Mouse (Mus musculus): ENCODE results near the gene Slc6a5. TPM values are rescaled to one million over a fixed set of nuclear protein-coding genes. Genes with fewer than 3 reads are reported as not detected.

Slc6a5 gene
- polyA plus RNA-seq, 1 experiment from 2014 or later, result not detected

DNA sequence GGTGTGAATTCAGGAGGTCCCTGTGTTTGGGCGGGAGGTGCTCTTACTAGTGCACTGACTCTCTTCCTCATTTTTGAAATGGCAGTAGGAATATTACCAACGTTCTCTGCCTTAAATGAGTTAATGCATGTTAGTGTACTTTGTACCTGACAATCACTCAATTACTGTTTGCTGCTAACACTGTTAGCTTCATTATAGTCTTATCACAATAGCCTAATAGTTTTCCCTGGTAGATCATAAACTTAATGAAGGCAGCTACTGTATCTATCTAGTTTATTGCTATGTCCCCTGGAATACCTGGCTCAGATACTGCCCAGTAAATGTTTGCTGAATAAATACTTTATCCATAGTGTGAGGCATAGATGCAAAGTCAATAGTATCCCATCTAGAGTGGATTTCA lies 15.2 kb upstream of the Slc6a5 start:
- Histone ChIP-seq H3K4me3 (no peak overlapping the region), H3K9ac (no peak overlapping the region), H3K27ac (replicated peaks) (no peak overlapping the region), H3K9me3 (no peaks in the 10 kb centered on the region), H3K4me1 (no peaks in the 10 kb centered on the region), H3K27me3 (replicated peaks) (peaks cover 9% of the 10 kb centered on the region; the same call in 1 of the 2 replicates), H3K36me3 (no peaks in the 10 kb centered on the region), H3K4me2 (no peak overlapping the region)
- no peak for ATAC-seq (ENCODE audit: extremely low read depth, insufficient number of reproducible peaks, low FRiP score, low TSS enrichment)
- WGBS, result 74% methylated on average over 2 of the region's 2 CpGs

- Histone ChIP-seq H3K4me2 (no peak overlapping the region), H3K27ac (replicated peaks) (no peak overlapping the region), H3K4me1 (no peaks in the 10 kb centered on the region), H3K27me3 (replicated peaks) (peaks cover 14% of the 10 kb centered on the region), H3K36me3 (no peaks in the 10 kb centered on the region), H3K9me3 (no peaks in the 10 kb centered on the region), H3K9ac (no peak overlapping the region), H3K4me3 (no peak overlapping the region)
- 68% methylated on average over 6 of the region's 6 CpGs for WGBS
- no peak for ATAC-seq (ENCODE audit: extremely low read depth, insufficient number of reproducible peaks, low FRiP score, low TSS enrichment)
These were observed 14.7 kb upstream of the Slc6a5 start for GRCm38 (mm10) chr7:49895296-49895695.

GRCm38 (mm10) chr7:49902003-49902552 lies 7.9 kb upstream of the Slc6a5 start:
- no peaks in the 10 kb centered on the region for H3K9me3 ChIP-seq
- no peak overlapping the region for H3K9ac ChIP-seq
- no peak overlapping the region for H3K4me3 ChIP-seq
- H3K4me1 ChIP-seq, result no peaks in the 10 kb centered on the region
- no peaks in the 10 kb centered on the region for H3K36me3 ChIP-seq
- WGBS, result 50% methylated on average over 9 of the region's 9 CpGs
- no peak for ATAC-seq (ENCODE audit: extremely low read depth, insufficient number of reproducible peaks, low FRiP score, low TSS enrichment)
- H3K27ac ChIP-seq (replicated peaks), result no peak overlapping the region
- H3K27me3 ChIP-seq (replicated peaks), result peaks cover 78% of the 10 kb centered on the region
- no peak overlapping the region for H3K4me2 ChIP-seq

GRCm38 (mm10) chr7:49907191-49908171 lies 2.5 kb upstream of the Slc6a5 start:
- WGBS, result 4% methylated on average over 28 of the region's 28 CpGs
- H3K9ac ChIP-seq, result no peak overlapping the region
- H3K27ac ChIP-seq (replicated peaks), result no peak overlapping the region
- peaks cover 3% of the 10 kb centered on the region; the same call in 1 of the 2 replicates for H3K4me1 ChIP-seq
- ATAC-seq (ENCODE audit: extremely low read depth, insufficient number of reproducible peaks, low FRiP score, low TSS enrichment), result no peak
- H3K4me3 ChIP-seq, result no peak overlapping the region
- peaks cover 99% of the 10 kb centered on the region for H3K27me3 ChIP-seq (replicated peaks)
- H3K9me3 ChIP-seq, result no peaks in the 10 kb centered on the region
- no peak overlapping the region for H3K4me2 ChIP-seq
- H3K36me3 ChIP-seq, result no peaks in the 10 kb centered on the region

DNA sequence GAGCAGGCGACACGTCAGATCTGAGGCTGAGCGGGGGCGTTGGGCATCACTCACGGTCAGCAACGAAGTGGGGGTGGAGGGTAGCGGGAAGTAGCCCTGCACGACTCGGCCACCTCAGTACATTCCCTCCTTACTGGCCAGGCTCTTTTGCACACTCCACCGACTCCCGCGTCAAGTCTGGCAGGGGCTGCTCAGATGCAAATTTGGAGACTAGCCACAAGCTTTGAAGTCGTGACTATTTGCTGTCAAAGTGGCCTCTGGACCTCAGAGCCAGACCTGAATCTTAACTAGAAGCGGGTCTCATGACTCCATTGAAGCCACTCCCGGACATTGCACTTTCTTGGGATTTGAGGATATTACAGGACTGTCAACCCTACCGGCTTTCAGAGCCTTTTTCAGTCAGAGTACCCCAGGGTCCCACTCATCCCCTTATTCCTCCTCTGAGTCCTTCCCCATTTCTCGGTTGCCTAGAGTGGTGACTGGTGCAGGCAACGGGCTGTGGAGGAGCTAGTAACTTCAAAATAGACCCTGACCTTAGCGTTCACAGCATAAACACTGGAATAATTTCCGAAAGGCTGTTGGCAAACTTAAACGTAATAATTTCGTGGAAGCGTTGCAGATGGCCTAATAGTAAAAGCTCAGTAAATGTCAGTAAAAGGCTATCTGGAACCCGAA lies 1.6 kb upstream of the Slc6a5 start:
- under 1% methylated on average over 24 of the region's 24 CpGs for WGBS
- Histone ChIP-seq H3K4me1 (peaks cover 3% of the 10 kb centered on the region; the same call in 1 of the 2 replicates), H3K4me3 (no peak overlapping the region), H3K27ac (replicated peaks) (no peak overlapping the region), H3K9ac (no peak overlapping the region), H3K4me2 (no peak overlapping the region), H3K27me3 (replicated peaks) (peaks cover 100% of the 10 kb centered on the region), H3K9me3 (no peaks in the 10 kb centered on the region), H3K36me3 (no peaks in the 10 kb centered on the region)
- no peak for ATAC-seq (ENCODE audit: extremely low read depth, insufficient number of reproducible peaks, low FRiP score, low TSS enrichment)

DNA sequence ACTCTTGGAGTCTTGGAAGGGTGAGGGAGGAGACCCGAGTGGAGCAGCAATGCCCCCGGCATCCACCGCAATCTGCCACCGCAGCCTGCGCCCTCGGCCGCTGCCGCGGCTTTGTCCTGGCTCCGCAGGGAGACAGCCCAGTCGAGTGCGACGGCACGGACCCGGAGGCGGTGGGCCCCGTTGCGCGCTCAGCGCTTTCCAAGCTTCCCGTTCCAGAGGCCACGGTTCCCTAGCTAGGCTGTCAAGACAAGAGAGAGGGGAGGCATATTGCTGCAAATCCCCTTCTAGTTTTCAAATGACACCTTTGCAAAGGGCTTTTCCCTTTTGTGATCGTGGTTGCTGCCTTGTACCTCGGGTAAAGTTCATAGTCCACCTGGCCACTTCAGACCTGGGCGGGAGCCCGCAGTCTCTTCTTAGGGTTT lies 945 bp upstream of the Slc6a5 start:
- H3K9ac ChIP-seq, result no peak overlapping the region
- 1% methylated on average over 26 of the region's 26 CpGs for WGBS

DNA sequence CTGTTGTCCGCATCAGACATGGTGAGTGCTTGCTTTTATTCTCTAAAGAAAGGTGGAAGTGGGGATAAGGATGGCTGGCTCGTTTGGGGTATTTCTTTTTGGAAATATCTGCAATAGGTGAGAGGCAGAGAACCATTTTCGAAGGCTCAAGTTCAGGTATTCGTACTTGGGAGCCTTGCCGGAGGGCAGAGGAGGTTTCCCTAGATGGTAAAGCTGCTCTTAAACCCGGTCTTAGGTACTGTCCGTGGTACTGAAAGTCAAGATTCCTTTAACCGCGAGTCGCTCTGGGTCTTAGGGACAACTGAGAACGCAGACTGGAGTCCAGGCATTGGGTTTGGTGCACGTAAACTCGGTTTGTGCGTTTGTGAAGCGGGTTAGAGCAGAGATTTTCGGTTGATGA lies 415 bp downstream of the Slc6a5 start:
- peaks cover 3% of the 10 kb centered on the region; the same call in 1 of the 2 replicates for H3K4me1 ChIP-seq
- no peak overlapping the region for H3K9ac ChIP-seq
- no peak overlapping the region for H3K4me3 ChIP-seq
- no peaks in the 10 kb centered on the region for H3K36me3 ChIP-seq
- 1% methylated on average over 16 of the region's 16 CpGs for WGBS
- H3K27ac ChIP-seq (replicated peaks), result no peak overlapping the region
- H3K4me2 ChIP-seq, result no peak overlapping the region
- peaks cover 100% of the 10 kb centered on the region for H3K27me3 ChIP-seq (replicated peaks)
- no peaks in the 10 kb centered on the region for H3K9me3 ChIP-seq
- ATAC-seq (ENCODE audit: extremely low read depth, insufficient number of reproducible peaks, low FRiP score, low TSS enrichment), result no peak

More for the DNA sequence above, 945 bp upstream of the Slc6a5 start:
- H3K4me3 ChIP-seq, result no peak overlapping the region
- H3K9me3 ChIP-seq, result no peaks in the 10 kb centered on the region
- ATAC-seq (ENCODE audit: extremely low read depth, insufficient number of reproducible peaks, low FRiP score, low TSS enrichment), result no peak
- H3K4me2 ChIP-seq, result no peak overlapping the region
- H3K27me3 ChIP-seq (replicated peaks), result peaks cover 100% of the 10 kb centered on the region
- no peaks in the 10 kb centered on the region for H3K36me3 ChIP-seq
- no peak overlapping the region for H3K27ac ChIP-seq (replicated peaks)
- H3K4me1 ChIP-seq, result peaks cover 3% of the 10 kb centered on the region; the same call in 1 of the 2 replicates

DNA sequence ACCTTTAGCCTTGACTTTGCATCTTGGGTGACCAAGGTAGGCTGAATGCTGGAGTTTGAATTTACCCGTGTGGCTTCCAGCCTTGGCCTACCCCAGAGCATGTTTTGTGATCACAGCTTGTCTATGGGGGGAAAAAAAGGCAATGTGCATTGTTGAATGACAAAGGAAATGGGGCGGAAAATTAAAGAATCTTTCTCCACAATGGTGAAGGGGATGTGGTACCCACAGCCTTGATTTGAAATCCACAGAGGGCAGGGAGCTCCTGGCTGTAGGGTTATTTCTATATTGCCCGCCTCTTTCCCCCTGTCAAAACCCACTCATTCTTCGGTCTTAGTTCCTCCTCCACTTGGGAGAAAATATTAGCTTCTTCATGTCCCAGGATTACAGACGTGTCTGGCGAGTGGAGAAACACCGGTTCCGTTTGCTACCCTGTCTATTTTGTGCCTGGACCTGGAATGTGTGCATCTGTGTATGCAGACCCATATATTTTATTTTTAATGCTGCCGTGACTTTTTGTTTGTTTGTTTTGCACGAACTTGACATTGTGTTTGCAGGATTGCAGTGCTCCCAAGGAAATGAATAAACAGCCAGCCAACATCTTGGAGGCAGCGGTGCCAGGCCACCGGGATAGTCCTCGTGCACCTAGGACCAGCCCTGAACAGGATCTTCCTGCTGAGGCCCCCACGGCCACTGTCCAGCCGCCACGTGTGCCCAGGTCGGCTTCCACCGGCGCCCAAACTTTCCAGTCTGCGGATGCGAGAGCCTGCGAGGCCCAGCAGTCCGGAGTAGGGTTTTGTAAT lies 1.4 kb downstream of the Slc6a5 start:
- H3K4me3 ChIP-seq, result no peak overlapping the region
- no peaks in the 10 kb centered on the region for H3K9me3 ChIP-seq
- H3K4me1 ChIP-seq, result peaks cover 3% of the 10 kb centered on the region; the same call in 1 of the 2 replicates
- H3K9ac ChIP-seq, result no peak overlapping the region
- WGBS, result 4% methylated on average over 23 of the region's 23 CpGs
- no peak for ATAC-seq (ENCODE audit: extremely low read depth, insufficient number of reproducible peaks, low FRiP score, low TSS enrichment)
- peaks cover 100% of the 10 kb centered on the region for H3K27me3 ChIP-seq (replicated peaks)
- no peak overlapping the region for H3K27ac ChIP-seq (replicated peaks)
- no peaks in the 10 kb centered on the region for H3K36me3 ChIP-seq
- H3K4me2 ChIP-seq, result no peak overlapping the region

- H3K9me3 ChIP-seq, result no peaks in the 10 kb centered on the region
- H3K4me3 ChIP-seq, result 0 out of 2 replicates have a peak overlapping the region, but pooled peaks have one; percentile 1
- ATAC-seq (ENCODE audit: extremely low read depth, insufficient number of reproducible peaks, low FRiP score, low TSS enrichment), result no peak
- H3K27ac ChIP-seq (replicated peaks), result no peak overlapping the region
- H3K27me3 ChIP-seq (replicated peaks), result peaks cover 100% of the 10 kb centered on the region
- no peak overlapping the region for H3K4me2 ChIP-seq
- H3K9ac ChIP-seq, result no peak overlapping the region
- 3% methylated on average over 26 of the region's 26 CpGs for WGBS
- peaks cover 3% of the 10 kb centered on the region; the same call in 1 of the 2 replicates for H3K4me1 ChIP-seq
- no peaks in the 10 kb centered on the region for H3K36me3 ChIP-seq
These were observed 2.0 kb downstream of the Slc6a5 start for GRCm38 (mm10) chr7:49911947-49912262.

DNA sequence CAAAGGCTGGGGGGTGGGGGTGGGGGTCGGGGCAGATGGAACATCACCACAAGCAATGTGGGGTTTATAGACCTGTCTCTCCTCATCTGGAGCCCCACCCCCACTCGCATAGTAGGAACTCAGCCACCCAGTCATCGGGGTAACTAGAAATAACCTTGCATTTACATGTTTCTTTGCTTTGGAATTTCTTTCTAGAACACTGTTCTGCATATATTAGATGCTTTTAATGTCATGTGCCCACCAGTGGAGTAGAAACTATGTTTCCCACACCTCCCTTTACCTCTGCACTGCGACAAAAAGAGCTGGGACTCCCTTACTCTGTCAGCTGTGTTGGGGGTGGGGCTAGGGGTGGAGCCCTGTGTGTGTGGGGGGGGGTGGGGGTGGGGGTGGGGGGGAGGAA lies 3.2 kb downstream of the Slc6a5 start:
- Histone ChIP-seq H3K27ac (replicated peaks) (no peak overlapping the region), H3K36me3 (no peaks in the 10 kb centered on the region), H3K4me1 (peaks cover 3% of the 10 kb centered on the region; the same call in 1 of the 2 replicates), H3K9ac (no peak overlapping the region), H3K4me2 (no peak overlapping the region), H3K27me3 (replicated peaks) (peaks cover 100% of the 10 kb centered on the region), H3K9me3 (no peaks in the 10 kb centered on the region), H3K4me3 (no peak overlapping the region)
- 5% methylated on average over 4 of the region's 4 CpGs for whole genome bisulfite sequencing
- ATAC-seq (ENCODE audit: extremely low read depth, insufficient number of reproducible peaks, low FRiP score, low TSS enrichment), result no peak

Data from heart, embryonic 13.5 days (tissue).